Mouse (Mus musculus) 3134 (cell line): ENCODE data around the gene Upp2.

Experiments used
- DNase-seq: peaks from one replicate; pipeline ENCODE4 v3.0.0-alpha.2; 2011; ENCODE audit warnings: low spot score; ENCODE audit not compliant: insufficient read length; ENCODE audit errors: extremely low read depth

Upp2 gene

GRCm38 (mm10) chr2:58829981-58830742 lies 263.1 kb downstream of the Upp2 start:
- no peak for DNase-seq

DNA sequence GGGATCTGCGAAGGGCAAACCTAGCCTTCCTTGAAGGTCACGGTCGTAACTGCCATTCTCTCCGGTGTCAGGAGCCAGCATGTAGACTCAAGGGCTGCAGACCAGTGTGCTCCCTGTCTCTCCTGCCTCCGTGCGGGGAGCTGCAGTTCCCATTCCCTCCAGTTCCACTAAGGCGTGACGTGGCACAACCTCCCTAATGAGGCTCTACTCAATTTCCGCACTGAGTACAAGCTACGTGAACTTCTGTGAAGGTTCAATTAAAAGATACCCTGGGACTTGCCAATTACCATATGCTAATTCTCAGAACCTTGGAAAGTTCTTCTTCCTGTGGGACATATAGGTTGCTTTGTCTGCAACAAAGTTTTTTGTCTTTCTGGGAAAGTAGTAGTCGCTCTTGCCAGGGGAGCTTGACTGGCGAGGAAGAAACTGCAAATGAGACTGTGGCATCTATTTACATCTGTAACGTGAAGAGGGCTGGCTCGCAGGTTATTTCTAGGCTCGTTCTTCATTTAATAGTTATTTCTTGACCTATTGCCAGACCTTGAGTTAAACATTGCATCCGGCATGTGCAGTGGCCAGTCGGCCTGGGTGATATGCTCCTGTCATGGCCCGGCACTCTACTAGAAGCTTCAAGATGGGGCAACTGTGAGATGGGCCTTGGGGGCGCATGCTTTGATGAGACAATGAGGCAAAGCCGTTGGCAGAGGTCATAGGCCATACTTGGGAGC lies 265.3 kb downstream of the Upp2 start:
- no peak for DNase-seq

- no peak for DNase-seq
Measured at GRCm38 (mm10) chr2:58841021-58841420, 273.9 kb downstream of the Upp2 start.

GRCm38 (mm10) chr2:58842443-58842842 lies 275.3 kb downstream of the Upp2 start:
- DNase-seq: no peak
